Mouse (Mus musculus) CH12.LX (cell line): ENCODE measurements at regions not wholly inside any gene's neighbourhood (a gene's known extent, or its start where the extent isn't known, plus 50 kb on each side); places are given as distances from the start of the nearest gene placed in this dataset.

Source experiments
- CHD1 ChIP-seq: IDR thresholded peaks from 2 replicates; pipeline ENCODE4 v1.6.1; 2012; ENCODE audit warnings: low read depth, low read length, improper control_type of control experiment, inconsistent platforms
- CTCF ChIP-seq, 2 experiments: IDR thresholded peaks in 1 of 2; conservative IDR thresholded peaks in 1 of 2; 2 replicates each; pipeline ENCODE4 v1.5.1; 2011 to 2012; ENCODE audit warnings: low read depth in 2 of 2, low read length in 2 of 2, improper control_type of control experiment in 1 of 2, inconsistent platforms in 1 of 2, mild to moderate bottlenecking in 1 of 2, moderate library complexity in 1 of 2
- GABPA ChIP-seq: IDR thresholded peaks from 2 replicates; pipeline ENCODE4 v1.6.1; 2012; ENCODE audit warnings: low read depth, low read length, improper control_type of control experiment, inconsistent platforms; ENCODE audit not compliant: insufficient replicate concordance
- HCFC1 ChIP-seq: IDR thresholded peaks from 2 replicates; pipeline ENCODE4 v1.6.1; 2012; ENCODE audit warnings: low read depth, mild to moderate bottlenecking, inconsistent platforms, low read length, improper control_type of control experiment
- KAT2A ChIP-seq: IDR thresholded peaks from 2 replicates; pipeline ENCODE4 v1.6.1; 2012; ENCODE audit warnings: low read length, improper control_type of control experiment, inconsistent platforms; ENCODE audit not compliant: insufficient replicate concordance
- MXI1 ChIP-seq: IDR thresholded peaks from 2 replicates; pipeline ENCODE4 v1.6.1; 2011; ENCODE audit warnings: mild to moderate bottlenecking, low read depth, low read length, improper control_type of control experiment
- MYC ChIP-seq: IDR thresholded peaks from 2 replicates; pipeline ENCODE4 v1.6.1; 2011; ENCODE audit warnings: low read depth, mild to moderate bottlenecking, improper control_type of control experiment, low read length
- POLR2A ChIP-seq: IDR thresholded peaks from 2 replicates; pipeline ENCODE4 v1.6.1; 2011; ENCODE audit warnings: low read depth, mild to moderate bottlenecking, improper control_type of control experiment, low read length
- POLR2AphosphoS2 ChIP-seq: IDR thresholded peaks from 2 replicates; pipeline ENCODE4 v1.6.1; 2011; ENCODE audit warnings: low read depth, low read length, improper control_type of control experiment
- USF2 ChIP-seq: conservative IDR thresholded peaks from 2 replicates; pipeline ENCODE4 v1.6.1; 2011; ENCODE audit warnings: low read depth, low read length, improper control_type of control experiment

GRCm38 (mm10) chr3:133625046-133625445, 80.1 kb upstream of the Tet2 start:
- TF ChIP-seq CHD1 (no peak), POLR2A (no peak), CTCF (conservative IDR thresholded peaks at IDR 0.05 in 1 of 2, IDR thresholded peaks at IDR 0.05 in 1 of 2; ENCODE audit: low read depth in 2 of 2, low read length in 2 of 2) (no peak), MYC (no peak), KAT2A (no peak), GABPA (no peak), HCFC1 (no peak), POLR2AphosphoS2 (no peak), USF2 (no peak), MXI1 (no peak)
